Mouse (Mus musculus) testis, adult 2 months (tissue): ENCODE results near the gene P2ry14.

ENCODE experiments used
- CTCF ChIP-seq: fragments of 200-500 bp; IDR thresholded peaks from 2 replicates; pipeline ENCODE4 v1.5.1; 2012; ENCODE audit warnings: low read depth, mild to moderate bottlenecking, inconsistent platforms, low read length, moderate library complexity; ENCODE audit not compliant: control insufficient read depth, insufficient read depth, insufficient replicate concordance
- POLR2A ChIP-seq: fragments of 200-500 bp; IDR thresholded peaks from 2 replicates; pipeline ENCODE4 v1.6.1; 2012; ENCODE audit warnings: low read depth, mild to moderate bottlenecking, inconsistent platforms, low read length, moderate library complexity; ENCODE audit not compliant: control insufficient read depth

- TF ChIP-seq POLR2A (no peak), CTCF (no peak)
These were observed 22.3 kb downstream of the P2ry14 start for GRCm38 (mm10) chr3:59131081-59131480.
